16 mouse cellular contexts compared by ENCODE assay signal in the genomic region with DNA sequence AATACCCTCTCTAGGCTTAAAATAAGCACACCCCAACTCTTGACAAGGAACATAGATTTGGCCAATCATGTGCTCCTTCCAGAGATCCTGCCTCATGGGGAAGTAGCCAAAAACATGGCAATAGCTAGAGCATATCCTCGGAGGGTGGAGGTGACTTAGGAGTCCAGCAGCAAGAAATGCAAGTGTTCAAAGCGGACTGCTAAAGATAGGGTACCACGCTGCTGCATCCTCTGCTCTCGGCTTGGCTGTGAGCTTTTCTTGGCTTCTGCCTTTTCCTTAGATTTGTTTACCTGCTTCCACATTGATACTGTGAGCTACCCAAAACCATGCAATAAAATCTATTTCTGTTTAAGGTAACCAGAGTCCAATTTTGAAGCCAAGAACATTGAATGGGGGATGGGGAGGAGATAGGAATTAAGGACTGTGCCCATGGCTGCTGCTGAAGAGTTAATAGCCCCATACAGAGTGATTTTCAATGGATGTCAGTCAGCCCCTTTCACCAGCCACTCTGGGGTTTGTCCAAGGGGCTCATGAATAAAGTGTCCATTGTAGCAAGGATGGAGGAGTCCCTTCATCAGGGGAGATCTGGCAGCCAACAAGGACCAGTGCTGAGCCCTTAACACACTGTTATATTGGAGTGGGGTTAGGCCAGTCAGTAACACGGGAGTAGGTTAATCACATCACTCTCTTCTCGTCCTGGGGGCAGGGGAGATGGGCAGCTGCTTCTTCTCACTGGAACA. TPM values are rescaled to one million over a fixed set of nuclear protein-coding genes. Genes with fewer than 3 reads are reported as not detected.
DNase-seq lines count a peak whose midpoint lies in the region; ATAC-seq and TF ChIP-seq lines count a peak whose summit lies in the region.
"Had no signal": no experiment of that assay in that cellular context is flagged by ENCODE, and none has a peak within 500 bp of the region (broad histone marks: within the 10 kb centered on the region; RNA-seq: fewer than 3 reads in every experiment).

No protein-coding gene starts in this region.

- H3K9ac ChIP-seq in forebrain, embryonic 16.5 days (replicated peaks; ENCODE audit: low read depth, low read length): no peak overlapping the region
- H3K9ac ChIP-seq in midbrain, embryonic 11.5 days (ENCODE audit: low read length): no peak overlapping the region
- H3K9ac ChIP-seq: embryonic facial prominence, embryonic 12.5 days; liver, embryonic 13.5 days had no signal

- no peak for TF ChIP-seq CTCF in cerebellum, adult 2 months (IDR thresholded peaks at IDR 0.05; ENCODE audit: borderline replicate concordance, insufficient read depth, low read depth, low read length)

- peak; percentile 42 for DNase-seq in gastrocnemius, adult 18-20 months (ENCODE audit: low spot score)
- DNase-seq in gastrocnemius, postnatal 25 days: no peak
- no peak for DNase-seq in midbrain, embryonic 11.5 days (ENCODE audit: low spot score, missing footprints)
- peak; percentile 30 for DNase-seq in skeletal muscle tissue, adult 2 months (ENCODE audit: low read depth, low spot score)
- no peak for DNase-seq in cerebellum, adult 2 months
- DNase-seq in right cerebral cortex, adult 18-20 months: no peak
- DNase-seq in adrenal gland, adult 2 months: no peak
- DNase-seq: adrenal gland, postnatal 14 days; heart, adult 2 months; heart, postnatal 4 days; kidney, adult 8-10 months; liver, embryonic 13.5 days; lung, postnatal 10 days; spleen, adult 18-20 months had no signal

- H3K27me3 ChIP-seq in forebrain, embryonic 16.5 days (replicated peaks; ENCODE audit: control insufficient read depth, insufficient read depth, low read length): no peaks in the 10 kb centered on the region
- H3K27me3 ChIP-seq in midbrain, embryonic 11.5 days (ENCODE audit: control insufficient read depth, insufficient read depth, low read length): peaks cover 4% of the 10 kb centered on the region; the same call in 1 of the 2 replicates
- no peaks in the 10 kb centered on the region for H3K27me3 ChIP-seq in cerebellum, adult 2 months (ENCODE audit: control insufficient read depth, insufficient read depth, low read length)
- H3K27me3 ChIP-seq: embryonic facial prominence, embryonic 12.5 days; liver, embryonic 13.5 days had no signal

- no peaks in the 10 kb centered on the region for H3K36me3 ChIP-seq in forebrain, embryonic 16.5 days (ENCODE audit: control insufficient read depth, insufficient read depth)
- H3K36me3 ChIP-seq in midbrain, embryonic 11.5 days (ENCODE audit: control insufficient read depth, insufficient read depth, low read length): no peaks in the 10 kb centered on the region
- H3K36me3 ChIP-seq: embryonic facial prominence, embryonic 12.5 days; liver, embryonic 13.5 days had no signal

- no peak overlapping the region for H3K4me2 ChIP-seq in forebrain, embryonic 16.5 days (ENCODE audit: low read length)
- H3K4me2 ChIP-seq in midbrain, embryonic 11.5 days: peak overlapping the region; percentile 3; the same call in 1 of the 2 replicates
- H3K4me2 ChIP-seq: embryonic facial prominence, embryonic 12.5 days; liver, embryonic 13.5 days had no signal

- H3K27ac ChIP-seq in forebrain, embryonic 16.5 days (ENCODE audit: low read length): no peak overlapping the region
- no peak overlapping the region for H3K27ac ChIP-seq in midbrain, embryonic 11.5 days (ENCODE audit: low read depth, low read length)
- H3K27ac ChIP-seq in cerebellum, adult 2 months (ENCODE audit: insufficient read depth, low read length): no peak overlapping the region
- H3K27ac ChIP-seq: embryonic facial prominence, embryonic 12.5 days; heart, adult 2 months; liver, embryonic 13.5 days had no signal

- 14% methylated on average over 6 of the region's 6 CpGs for WGBS in forebrain, embryonic 16.5 days
- 39% methylated on average over 6 of the region's 6 CpGs for WGBS in midbrain, embryonic 11.5 days
- 54% methylated on average over 6 of the region's 6 CpGs for WGBS in cerebellum, adult 2 months

- H3K4me3 ChIP-seq in forebrain, embryonic 16.5 days (replicated peaks; ENCODE audit: low read length): no peak overlapping the region
- H3K4me3 ChIP-seq in midbrain, embryonic 11.5 days (ENCODE audit: low read depth, low read length): no peak overlapping the region
- H3K4me3 ChIP-seq in cerebellum, adult 2 months (replicated peaks; ENCODE audit: insufficient read depth, low read depth, low read length): no peak overlapping the region
- H3K4me3 ChIP-seq: embryonic facial prominence, embryonic 12.5 days; heart, adult 2 months; liver, embryonic 13.5 days had no signal

- no peaks in the 10 kb centered on the region for H3K9me3 ChIP-seq in forebrain, embryonic 16.5 days (ENCODE audit: control insufficient read depth, low read length)
- H3K9me3 ChIP-seq in midbrain, embryonic 11.5 days (ENCODE audit: control insufficient read depth, low read length): no peaks in the 10 kb centered on the region
- H3K9me3 ChIP-seq: embryonic facial prominence, embryonic 12.5 days; liver, embryonic 13.5 days had no signal

- peak; percentile 88 for ATAC-seq in forebrain, embryonic 16.5 days
- peak; percentile 89 for ATAC-seq in midbrain, embryonic 11.5 days (ENCODE audit: low FRiP score)

- no peak for TF ChIP-seq POLR2A in cerebellum, adult 2 months (IDR thresholded peaks at IDR 0.05; ENCODE audit: borderline replicate concordance, insufficient read depth, low read length)

- peaks cover 7% of the 10 kb centered on the region; the same call in 1 of the 2 replicates for H3K4me1 ChIP-seq in forebrain, embryonic 16.5 days (replicated peaks; ENCODE audit: control insufficient read depth, insufficient read depth, low read length)
- peaks cover 13% of the 10 kb centered on the region for H3K4me1 ChIP-seq in midbrain, embryonic 11.5 days (ENCODE audit: control insufficient read depth, insufficient read depth, low read length)
- no peaks in the 10 kb centered on the region for H3K4me1 ChIP-seq in cerebellum, adult 2 months (ENCODE audit: control insufficient read depth, insufficient read depth, low read length)

RNA-seq across cellular contexts. Expression of a gene that starts 10.1 kb away (rescaled TPM):
- 10 to 100 TPM; 76.3 to 80.7 TPM for total RNA-seq in gastrocnemius, adult 18-20 months (2021)
- 10 to 100 TPM; 38.3 to 48.3 TPM for total RNA-seq in gastrocnemius, postnatal 25 days (2021)
- polyA plus RNA-seq in forebrain, embryonic 16.5 days (2015; fragmentation: Nextera tagmentation; extraction: Ambion mirVana): 65.8 and 92.5 TPM in 2 replicates
- polyA plus RNA-seq in midbrain, embryonic 11.5 days (2014; fragmentation: Nextera tagmentation; extraction: Ambion mirVana): 14.4 and 14.7 TPM in 2 replicates
- 29.1 and 30.6 TPM in 2 replicates for polyA plus RNA-seq in cerebellum, adult 2 months (2012; rRNA removed)
- total RNA-seq in adrenal gland, adult 2 months (2021): 10 to 100 TPM; 36.4 to 46.6 TPM
- polyA plus RNA-seq in adrenal gland, adult 2 months (2012; rRNA removed): 5.1 and 7.5 TPM in 2 replicates

Comparison
In these comparisons a context has a peak if more than half of its experiments do, and no peak if none do; other contexts are left out.
1. DNase-seq: peak in gastrocnemius, adult 18-20 months (single experiment) and skeletal muscle tissue, adult 2 months (single experiment); none in gastrocnemius, postnatal 25 days (single experiment), midbrain, embryonic 11.5 days (single experiment), cerebellum, adult 2 months (0 of 2), right cerebral cortex, adult 18-20 months (single experiment) and adrenal gland, adult 2 months (single experiment).